Mouse (Mus musculus): Measurements from ENCODE around the gene Ppp2r5a. TPM values are rescaled to one million over a fixed set of nuclear protein-coding genes. Genes with fewer than 3 reads are reported as not detected.
A peak's percentile ranks its signal among the peaks of the same experiment; 100 is the strongest.

Gene Ppp2r5a
- polyA plus RNA-seq, 1 experiment from 2014 or later = 62.4 TPM

- Histone ChIP-seq H3K4me1 (ENCODE audit: control insufficient read depth in 2 of 2, insufficient read depth in 2 of 2, low read length in 2 of 2) (peaks cover 14 to 26% of the 10 kb centered on the region in 2 experiments), H3K9me3 (ENCODE audit: control insufficient read depth, low read length) (no peaks in the 10 kb centered on the region), H3K27me3 (ENCODE audit: control insufficient read depth, insufficient read depth, low read length) (no peaks in the 10 kb centered on the region), H3K4me2 (ENCODE audit: low read length) (no peak overlapping the region), H3K36me3 (ENCODE audit: control insufficient read depth, insufficient read depth, low read length) (peaks cover 80% of the 10 kb centered on the region), H3K4me3 (ENCODE audit: control insufficient read depth in 1 of 2, insufficient read depth in 1 of 2, low read depth in 1 of 2, low read length in 2 of 2) (no peak overlapping the region), H3K9ac (ENCODE audit: low read length) (no peak overlapping the region), H3K27ac (replicated peaks in 1 of 2; ENCODE audit: control insufficient read depth in 1 of 2, insufficient read depth in 1 of 2, low read depth in 2 of 2, low read length in 2 of 2) (no peak overlapping the region)
- 79% methylated on average over 8 of the region's 8 CpGs for WGBS
- no peak for ATAC-seq (ENCODE audit: insufficient number of reproducible peaks, insufficient read depth, low FRiP score, low read depth)
Observed at GRCm38 (mm10) chr1:191347602-191348001, 55.5 kb downstream of the Ppp2r5a start.

- Histone ChIP-seq H3K9ac (ENCODE audit: low read length) (no peak overlapping the region), H3K27ac (replicated peaks in 1 of 2; ENCODE audit: control insufficient read depth in 1 of 2, insufficient read depth in 1 of 2, low read depth in 2 of 2, low read length in 2 of 2) (no peak overlapping the region), H3K4me2 (ENCODE audit: low read length) (no peak overlapping the region), H3K4me3 (ENCODE audit: control insufficient read depth in 1 of 2, insufficient read depth in 1 of 2, low read depth in 1 of 2, low read length in 2 of 2) (no peak overlapping the region), H3K36me3 (ENCODE audit: control insufficient read depth, insufficient read depth, low read length) (peaks cover 69% of the 10 kb centered on the region), H3K9me3 (ENCODE audit: control insufficient read depth, low read length) (no peaks in the 10 kb centered on the region), H3K27me3 (ENCODE audit: control insufficient read depth, insufficient read depth, low read length) (no peaks in the 10 kb centered on the region), H3K4me1 (ENCODE audit: control insufficient read depth in 2 of 2, insufficient read depth in 2 of 2, low read length in 2 of 2) (no peaks in the 10 kb centered on the region; a peak in 1 of 4 replicates)
- 75% methylated on average over 4 of the region's 4 CpGs for WGBS
- ATAC-seq (ENCODE audit: insufficient number of reproducible peaks, insufficient read depth, low FRiP score, low read depth) = no peak
Observed at GRCm38 (mm10) chr1:191340530-191340929, 62.5 kb downstream of the Ppp2r5a start.

GRCm38 (mm10) chr1:191339876-191340275, 63.2 kb downstream of the Ppp2r5a start:
- Histone ChIP-seq H3K4me3 (ENCODE audit: control insufficient read depth in 1 of 2, insufficient read depth in 1 of 2, low read depth in 1 of 2, low read length in 2 of 2) (no peak overlapping the region), H3K36me3 (ENCODE audit: control insufficient read depth, insufficient read depth, low read length) (peaks cover 64% of the 10 kb centered on the region), H3K9me3 (ENCODE audit: control insufficient read depth, low read length) (no peaks in the 10 kb centered on the region), H3K4me2 (ENCODE audit: low read length) (no peak overlapping the region), H3K4me1 (ENCODE audit: control insufficient read depth in 2 of 2, insufficient read depth in 2 of 2, low read length in 2 of 2) (no peaks in the 10 kb centered on the region; a peak in 1 of 4 replicates), H3K27ac (replicated peaks in 1 of 2; ENCODE audit: control insufficient read depth in 1 of 2, insufficient read depth in 1 of 2, low read depth in 2 of 2, low read length in 2 of 2) (no peak overlapping the region), H3K9ac (ENCODE audit: low read length) (no peak overlapping the region), H3K27me3 (ENCODE audit: control insufficient read depth, insufficient read depth, low read length) (no peaks in the 10 kb centered on the region)
- ATAC-seq (ENCODE audit: insufficient number of reproducible peaks, insufficient read depth, low FRiP score, low read depth) = no peak
- WGBS = 91% methylated on average over 2 of the region's 2 CpGs

- Histone ChIP-seq H3K9me3 (ENCODE audit: control insufficient read depth, low read length) (no peaks in the 10 kb centered on the region), H3K4me3 (ENCODE audit: control insufficient read depth in 1 of 2, insufficient read depth in 1 of 2, low read depth in 1 of 2, low read length in 2 of 2) (no peak overlapping the region), H3K27ac (replicated peaks in 1 of 2; ENCODE audit: control insufficient read depth in 1 of 2, insufficient read depth in 1 of 2, low read depth in 2 of 2, low read length in 2 of 2) (no peak overlapping the region), H3K9ac (ENCODE audit: low read length) (no peak overlapping the region), H3K4me2 (ENCODE audit: low read length) (no peak overlapping the region), H3K4me1 (ENCODE audit: control insufficient read depth in 2 of 2, insufficient read depth in 2 of 2, low read length in 2 of 2) (no peaks in the 10 kb centered on the region; a peak in 1 of 4 replicates), H3K36me3 (ENCODE audit: control insufficient read depth, insufficient read depth, low read length) (peaks cover 45% of the 10 kb centered on the region), H3K27me3 (ENCODE audit: control insufficient read depth, insufficient read depth, low read length) (no peaks in the 10 kb centered on the region)
- no peak for ATAC-seq (ENCODE audit: insufficient number of reproducible peaks, insufficient read depth, low FRiP score, low read depth)
- WGBS = 68% methylated on average over 5 of the region's 5 CpGs
Observed at GRCm38 (mm10) chr1:191334500-191334899, 68.6 kb downstream of the Ppp2r5a start.

- ATAC-seq (ENCODE audit: insufficient number of reproducible peaks, insufficient read depth, low FRiP score, low read depth) = no peak
- H3K27me3 ChIP-seq (ENCODE audit: control insufficient read depth, insufficient read depth, low read length) = no peaks in the 10 kb centered on the region
- H3K4me3 ChIP-seq (ENCODE audit: control insufficient read depth in 1 of 2, insufficient read depth in 1 of 2, low read depth in 1 of 2, low read length in 2 of 2) = no peak overlapping the region
- no peak overlapping the region for H3K27ac ChIP-seq (replicated peaks in 1 of 2; ENCODE audit: control insufficient read depth in 1 of 2, insufficient read depth in 1 of 2, low read depth in 2 of 2, low read length in 2 of 2)
- 88% methylated on average over 4 of the region's 4 CpGs for WGBS
- peaks cover 10 to 22% of the 10 kb centered on the region in 2 experiments for H3K4me1 ChIP-seq (ENCODE audit: control insufficient read depth in 2 of 2, insufficient read depth in 2 of 2, low read length in 2 of 2)
- peaks cover 23% of the 10 kb centered on the region for H3K36me3 ChIP-seq (ENCODE audit: control insufficient read depth, insufficient read depth, low read length)
- H3K9me3 ChIP-seq (ENCODE audit: control insufficient read depth, low read length) = no peaks in the 10 kb centered on the region
- no peak overlapping the region for H3K9ac ChIP-seq (ENCODE audit: low read length)
- no peak overlapping the region for H3K4me2 ChIP-seq (ENCODE audit: low read length)
Observed at GRCm38 (mm10) chr1:191330356-191330755, 72.7 kb downstream of the Ppp2r5a start.

- ATAC-seq (ENCODE audit: insufficient number of reproducible peaks, insufficient read depth, low FRiP score, low read depth) = no peak
- Histone ChIP-seq H3K4me2 (ENCODE audit: low read length) (no peak overlapping the region), H3K4me1 (ENCODE audit: control insufficient read depth in 2 of 2, insufficient read depth in 2 of 2, low read length in 2 of 2) (peaks cover 10 to 22% of the 10 kb centered on the region in 2 experiments), H3K9me3 (ENCODE audit: control insufficient read depth, low read length) (no peaks in the 10 kb centered on the region), H3K27ac (replicated peaks in 1 of 2; ENCODE audit: control insufficient read depth in 1 of 2, insufficient read depth in 1 of 2, low read depth in 2 of 2, low read length in 2 of 2) (no peak overlapping the region), H3K4me3 (ENCODE audit: control insufficient read depth in 1 of 2, insufficient read depth in 1 of 2, low read depth in 1 of 2, low read length in 2 of 2) (no peak overlapping the region), H3K9ac (ENCODE audit: low read length) (no peak overlapping the region), H3K36me3 (ENCODE audit: control insufficient read depth, insufficient read depth, low read length) (peaks cover 17% of the 10 kb centered on the region), H3K27me3 (ENCODE audit: control insufficient read depth, insufficient read depth, low read length) (no peaks in the 10 kb centered on the region)
- WGBS = 68% methylated on average over 8 of the region's 8 CpGs
Observed at GRCm38 (mm10) chr1:191328019-191328441, 75.0 kb downstream of the Ppp2r5a start.

- Histone ChIP-seq H3K36me3 (ENCODE audit: control insufficient read depth, insufficient read depth, low read length) (peaks cover 10% of the 10 kb centered on the region), H3K9me3 (ENCODE audit: control insufficient read depth, low read length) (no peaks in the 10 kb centered on the region), H3K4me2 (ENCODE audit: low read length) (peak overlapping the region; percentile 97), H3K4me1 (ENCODE audit: control insufficient read depth in 2 of 2, insufficient read depth in 2 of 2, low read length in 2 of 2) (peaks cover 10 to 22% of the 10 kb centered on the region in 2 experiments), H3K9ac (ENCODE audit: low read length) (no peak overlapping the region), H3K4me3 (ENCODE audit: control insufficient read depth in 1 of 2, insufficient read depth in 1 of 2, low read depth in 1 of 2, low read length in 2 of 2) (no peak overlapping the region), H3K27me3 (ENCODE audit: control insufficient read depth, insufficient read depth, low read length) (no peaks in the 10 kb centered on the region), H3K27ac (replicated peaks in 1 of 2; ENCODE audit: control insufficient read depth in 1 of 2, insufficient read depth in 1 of 2, low read depth in 2 of 2, low read length in 2 of 2) (no peak overlapping the region)
- WGBS = 81% methylated on average over 8 of the region's 8 CpGs
- no peak for ATAC-seq (ENCODE audit: insufficient number of reproducible peaks, insufficient read depth, low FRiP score, low read depth)
Observed at GRCm38 (mm10) chr1:191327258-191327657, 75.8 kb downstream of the Ppp2r5a start.

GRCm38 (mm10) chr1:191326233-191326882, 76.7 kb downstream of the Ppp2r5a start:
- H3K9me3 ChIP-seq (ENCODE audit: control insufficient read depth, low read length) = 0 out of 2 replicates have a peak, but pooled peaks cover 3% of the 10 kb centered on the region
- peak overlapping the region; percentile 97 for H3K4me2 ChIP-seq (ENCODE audit: low read length)
- H3K9ac ChIP-seq (ENCODE audit: low read length) = peak overlapping the region; percentile 91
- no peaks in the 10 kb centered on the region for H3K27me3 ChIP-seq (ENCODE audit: control insufficient read depth, insufficient read depth, low read length)
- peak overlapping the region in 1 of 2 experiments; percentile 66; a peak in 3 of 4 replicates for H3K27ac ChIP-seq (replicated peaks in 1 of 2; ENCODE audit: control insufficient read depth in 1 of 2, insufficient read depth in 1 of 2, low read depth in 2 of 2, low read length in 2 of 2)
- H3K4me1 ChIP-seq (ENCODE audit: control insufficient read depth in 2 of 2, insufficient read depth in 2 of 2, low read length in 2 of 2) = peaks cover 10 to 22% of the 10 kb centered on the region in 2 experiments
- WGBS = 1% methylated on average over 35 of the region's 35 CpGs
- H3K36me3 ChIP-seq (ENCODE audit: control insufficient read depth, insufficient read depth, low read length) = peaks cover 6% of the 10 kb centered on the region
- ATAC-seq (ENCODE audit: insufficient number of reproducible peaks, insufficient read depth, low FRiP score, low read depth) = peak; percentile 76
- peak overlapping the region; percentile 62 to 91 for H3K4me3 ChIP-seq (ENCODE audit: control insufficient read depth in 1 of 2, insufficient read depth in 1 of 2, low read depth in 1 of 2, low read length in 2 of 2)

Data from heart, embryonic 14.5 days (tissue).